Mouse (Mus musculus): ENCODE data around the gene Dmgdh.

The Dmgdh gene

DNA sequence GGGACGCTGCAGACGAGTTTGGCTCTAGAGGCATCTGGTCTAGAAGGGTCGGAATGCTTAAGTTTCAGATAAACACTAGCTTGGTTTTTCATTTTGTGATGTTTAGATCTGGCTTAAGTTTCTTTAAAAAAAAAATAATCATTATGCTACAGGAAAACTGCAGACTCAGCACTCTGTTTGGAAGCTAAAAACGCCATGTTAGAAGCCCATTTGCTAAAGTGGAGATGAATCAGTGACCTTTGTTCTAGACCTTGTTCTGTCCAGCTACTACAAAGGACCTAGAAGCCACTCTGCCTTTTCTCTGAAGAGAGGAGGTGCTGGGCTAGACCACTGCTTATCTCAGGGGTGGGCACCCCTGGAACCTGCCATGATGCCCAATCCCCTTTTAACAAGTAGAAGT is 36.1 kb downstream of the Dmgdh start:
- no peak for DNase-seq (ENCODE audit: low spot score in 2 of 2)

GRCm38 (mm10) chr13:93711226-93711625 is 37.0 kb downstream of the Dmgdh start:
- DNase-seq (ENCODE audit: low spot score in 2 of 2): no peak

DNA sequence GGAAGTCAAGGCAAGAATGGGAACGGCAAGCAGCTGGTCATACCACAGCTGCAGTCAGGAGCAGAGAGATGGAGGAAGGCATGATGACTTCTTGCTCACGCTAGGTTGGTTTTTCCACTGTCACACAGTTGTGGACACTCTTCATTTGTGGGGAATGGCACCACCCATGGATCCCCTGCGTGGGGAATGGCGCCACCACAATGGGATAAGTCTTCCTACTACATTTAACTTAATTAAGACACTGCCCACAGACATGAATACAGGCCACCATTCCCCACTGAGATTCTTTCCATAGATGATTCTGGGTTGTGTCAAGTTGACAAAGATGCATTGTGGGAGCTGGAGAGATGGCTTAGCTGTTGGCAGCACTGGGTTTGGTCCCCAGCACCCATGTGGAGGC is 38.1 kb downstream of the Dmgdh start:
- no peak for DNase-seq (ENCODE audit: low spot score in 2 of 2)

DNA sequence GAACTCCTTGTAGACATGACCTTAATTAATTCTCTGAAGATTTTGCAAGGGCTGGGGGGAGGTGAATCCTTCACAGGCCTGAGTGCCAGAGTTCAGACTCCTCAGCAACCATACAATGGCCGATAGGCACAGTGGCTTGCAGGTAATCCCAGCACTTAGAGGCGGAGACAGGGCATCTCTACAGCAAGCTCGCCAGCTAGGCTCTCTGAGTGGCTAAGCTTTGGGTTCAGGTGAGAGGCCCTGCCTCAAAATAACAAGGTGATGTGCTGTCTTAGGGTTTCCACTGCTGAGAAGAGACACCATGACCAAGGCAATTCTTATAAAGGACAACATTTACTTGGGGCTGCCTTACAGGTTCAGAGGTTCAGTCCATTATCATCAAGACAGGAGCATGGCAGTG is 39.6 kb downstream of the Dmgdh start:
- no peak for DNase-seq (ENCODE audit: low spot score in 2 of 2)

GRCm38 (mm10) chr13:93717113-93717512 is 42.9 kb downstream of the Dmgdh start:
- no peak for DNase-seq (ENCODE audit: low spot score in 2 of 2)

- DNase-seq (ENCODE audit: low spot score in 2 of 2): peak in 1 of 2 experiments; percentile 64
Measured at GRCm38 (mm10) chr13:93718948-93719347, 44.7 kb downstream of the Dmgdh start.

DNA sequence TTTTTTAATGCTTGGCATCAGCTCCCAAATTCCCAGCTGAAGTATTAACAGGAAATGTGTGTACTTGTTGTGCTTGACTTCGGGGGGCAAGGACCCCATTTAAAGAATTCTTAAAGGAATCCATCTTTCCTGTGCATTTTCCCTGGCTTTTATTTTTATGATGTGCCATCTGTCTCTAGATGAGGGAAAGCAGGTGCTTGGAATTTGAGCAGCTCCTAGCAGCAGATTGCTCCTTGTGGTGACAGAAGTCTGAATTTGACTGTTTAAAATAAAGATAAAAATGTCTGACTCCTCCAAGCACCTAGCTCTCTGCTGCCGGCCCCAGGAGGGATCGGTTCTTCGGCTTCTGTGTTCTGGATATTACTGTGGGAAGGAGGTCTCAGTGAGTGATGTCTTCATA is 47.7 kb downstream of the Dmgdh start:
- DNase-seq (ENCODE audit: low spot score in 2 of 2): peak in 1 of 2 experiments; percentile 44

GRCm38 (mm10) chr13:93723455-93723854 is 49.2 kb downstream of the Dmgdh start:
- no peak for DNase-seq (ENCODE audit: low spot score in 2 of 2)

- no peak for DNase-seq (ENCODE audit: low spot score in 2 of 2)
Measured at GRCm38 (mm10) chr13:93724206-93724605, 50.0 kb downstream of the Dmgdh start.

GRCm38 (mm10) chr13:93735131-93735636 is 61.0 kb downstream of the Dmgdh start:
- DNase-seq (ENCODE audit: low spot score in 2 of 2): no peak

GRCm38 (mm10) chr13:93744118-93744517 is 69.9 kb downstream of the Dmgdh start:
- no peak for DNase-seq (ENCODE audit: low spot score in 2 of 2)

DNA sequence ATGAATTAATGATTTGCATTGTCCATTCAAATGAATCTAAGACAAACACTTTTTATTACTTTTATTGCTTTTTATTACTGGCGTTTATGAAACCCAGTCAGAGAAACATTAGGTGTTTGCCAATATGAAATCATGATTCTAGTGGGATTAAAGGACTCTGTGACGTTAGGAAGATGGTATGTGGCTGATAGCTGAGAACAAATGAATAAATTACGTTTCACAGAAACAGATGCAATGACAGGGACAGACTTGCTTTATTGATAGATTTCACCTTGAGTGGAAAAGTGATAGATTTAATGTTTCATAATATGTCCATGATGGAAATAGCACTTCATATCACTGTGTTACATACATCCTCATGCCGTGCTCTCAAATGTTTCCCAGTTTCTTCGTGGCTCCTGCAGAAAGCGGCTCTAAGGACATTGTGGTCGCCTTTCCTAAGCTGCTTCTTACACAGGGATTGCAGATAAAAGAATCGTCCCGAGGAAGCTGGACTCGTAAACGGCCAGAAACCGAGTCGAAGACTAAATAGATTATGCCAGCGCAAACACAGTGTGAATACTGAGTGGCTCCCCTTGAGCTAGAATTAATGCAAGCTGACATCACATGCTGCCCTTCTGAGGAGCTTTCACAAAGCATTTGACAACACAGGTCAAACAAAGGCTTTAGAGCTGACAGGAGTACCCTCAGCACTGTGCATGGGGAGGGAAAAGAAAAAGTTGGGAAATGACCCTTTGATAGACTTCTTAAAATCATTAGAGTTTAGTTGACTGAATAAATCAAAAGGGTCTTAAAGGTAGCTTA is 78.6 kb downstream of the Dmgdh start:
- no peak for DNase-seq (ENCODE audit: low spot score in 2 of 2)

- DNase-seq (ENCODE audit: low spot score in 2 of 2): no peak
Measured at GRCm38 (mm10) chr13:93755084-93755483, 80.9 kb downstream of the Dmgdh start.

DNA sequence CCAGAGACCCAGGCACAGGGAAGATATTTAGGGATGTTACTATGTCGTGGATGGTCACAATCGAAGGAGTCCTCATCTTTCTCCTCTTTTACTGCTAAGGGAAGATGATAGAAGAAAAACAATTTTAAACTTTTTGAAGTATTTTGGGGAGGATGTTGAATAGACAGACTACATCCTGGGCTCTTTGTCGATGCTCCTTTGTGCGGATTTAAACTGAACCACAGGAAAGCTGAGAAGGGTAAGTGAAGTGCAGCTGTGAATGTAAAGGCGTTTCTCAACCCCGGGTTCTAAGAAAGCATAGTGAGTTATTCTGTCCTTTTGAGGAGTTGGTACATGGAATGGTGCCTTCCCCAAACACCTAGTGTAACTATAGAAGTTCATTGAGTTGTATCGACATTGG is 82.4 kb downstream of the Dmgdh start:
- no peak for DNase-seq (ENCODE audit: low spot score in 2 of 2)

- DNase-seq (ENCODE audit: low spot score in 2 of 2): no peak
Measured at GRCm38 (mm10) chr13:93757514-93757913, 83.3 kb downstream of the Dmgdh start.

DNA sequence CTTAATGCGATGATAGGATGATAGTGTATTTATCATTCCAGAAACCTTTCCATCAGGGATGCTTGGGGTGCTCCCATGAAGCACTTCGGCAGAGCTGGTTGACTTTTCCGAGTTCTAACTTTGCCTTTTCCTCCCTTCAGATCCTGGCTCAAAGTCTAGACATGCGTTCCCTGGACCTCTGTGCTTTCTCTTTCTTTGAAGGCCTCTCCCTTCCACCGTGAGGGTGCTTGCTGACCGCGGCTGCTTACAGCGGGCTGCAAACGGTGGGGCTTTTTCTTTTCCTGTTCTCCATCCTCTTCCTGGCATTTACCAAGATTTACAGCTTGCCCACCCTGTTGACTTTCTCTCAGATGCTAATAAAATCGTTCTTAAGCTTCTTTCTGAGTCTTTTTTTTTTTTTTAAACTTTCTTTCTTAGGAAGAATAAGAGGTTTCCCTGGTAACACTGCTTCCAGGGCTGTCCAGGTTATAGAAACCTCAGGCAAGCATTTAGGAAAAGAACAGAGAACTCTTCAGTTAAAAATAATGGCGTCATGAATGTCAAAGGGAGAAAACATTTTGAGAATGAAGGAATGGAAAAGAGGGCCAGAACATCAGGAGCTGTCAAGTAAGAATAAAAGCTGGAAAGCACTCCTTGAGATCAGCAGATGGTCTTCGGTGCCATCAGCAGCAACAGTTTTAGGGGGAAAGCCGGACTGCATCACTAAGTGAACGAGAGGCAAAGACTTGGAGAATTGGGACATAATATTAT is 84.1 kb downstream of the Dmgdh start:
- no peak for DNase-seq (ENCODE audit: low spot score in 2 of 2)

- DNase-seq (ENCODE audit: low spot score in 2 of 2): no peak
Measured at GRCm38 (mm10) chr13:93761831-93762230, 87.6 kb downstream of the Dmgdh start.

GRCm38 (mm10) chr13:93762879-93763278 is 88.6 kb downstream of the Dmgdh start:
- no peak for DNase-seq (ENCODE audit: low spot score in 2 of 2)

GRCm38 (mm10) chr13:93764321-93764973 is 90.2 kb downstream of the Dmgdh start:
- DNase-seq (ENCODE audit: low spot score in 2 of 2): no peak

- no peak for DNase-seq (ENCODE audit: low spot score in 2 of 2)
Measured at GRCm38 (mm10) chr13:93771031-93771587, 96.9 kb downstream of the Dmgdh start.

DNA sequence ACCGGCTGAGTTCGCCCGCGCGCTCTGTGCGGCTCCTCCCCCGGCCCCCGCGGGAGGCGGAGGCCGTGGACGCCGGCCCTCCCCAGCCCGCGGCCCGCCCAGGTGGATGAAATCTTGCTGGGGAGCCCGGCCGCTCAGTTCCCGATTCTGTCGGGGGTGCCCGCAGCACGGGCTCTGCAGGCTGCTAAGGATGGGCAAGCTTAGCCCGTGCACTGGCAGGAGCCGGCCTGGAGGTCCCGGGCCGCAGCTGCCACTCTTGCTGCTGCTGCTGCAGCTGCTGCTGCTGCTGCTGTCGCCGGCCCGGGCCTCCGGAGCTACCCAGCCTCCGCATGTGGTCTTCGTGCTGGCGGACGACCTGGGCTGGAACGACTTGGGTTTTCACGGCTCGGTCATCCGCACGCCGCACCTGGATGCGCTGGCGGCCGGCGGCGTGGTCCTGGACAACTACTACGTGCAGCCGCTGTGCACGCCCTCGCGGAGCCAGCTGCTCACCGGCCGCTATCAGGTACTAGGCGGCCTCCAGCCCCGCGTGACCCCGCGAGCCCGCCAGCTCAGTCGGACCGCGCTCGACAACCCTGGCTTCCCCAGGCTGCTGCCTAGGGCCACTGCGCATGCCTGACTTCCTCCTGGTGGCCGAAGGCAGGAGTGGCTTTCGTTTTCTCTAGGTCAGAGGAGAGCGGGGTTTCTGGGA is 97.5 kb downstream of the Dmgdh start, which contains the start of gene Arsb:
TSS of gene Arsb (plus strand) at position 43 of the 691 bp plus-strand sequence.
- peak; percentile 46 to 79 for DNase-seq (ENCODE audit: low spot score in 2 of 2)
